Mouse (Mus musculus) embryonic facial prominence, embryonic 13.5 days (tissue): ENCODE results near the gene Thra. TPM values are rescaled to one million over a fixed set of nuclear protein-coding genes. Genes with fewer than 3 reads are reported as not detected.

ENCODE experiments used
- polyA plus RNA-seq: library from polyadenylated mRNA; unstranded; fragments of >200 nt; fragmentation: Nextera tagmentation; extraction: Ambion mirVana; gene quantifications from 2 replicates; pipeline ENCODE4 v1.2.1, GENCODE M21; 2015

Thra gene
- polyA plus RNA-seq, 1 experiment from 2014 or later = 46.5 TPM

Other genes starting within 250 kb of the Thra start
- gene Ikzf3, start 194.6 kb upstream of the Thra start, polyA plus RNA-seq = 0.27 and 0.58 TPM in 2 replicates
- not detected in 2 replicates for gene Zpbp2, start 189.5 kb upstream of the Thra start, polyA plus RNA-seq
- gene Ormdl3, start 153.3 kb upstream of the Thra start, polyA plus RNA-seq = 69.4 and 71.9 TPM in 2 replicates
- not detected in 2 replicates for gene Lrrc3c, start 142.3 kb upstream of the Thra start, polyA plus RNA-seq
- gene Gm12355, start 115.0 kb upstream of the Thra start, polyA plus RNA-seq = 0.80 and 4.0 TPM in 2 replicates
- not detected in 2 replicates for gene Gsdma3, start 114.3 kb upstream of the Thra start, polyA plus RNA-seq
- gene Gsdma2, start 93.9 kb upstream of the Thra start, polyA plus RNA-seq = not detected in 2 replicates
- gene Gsdma, start 76.3 kb upstream of the Thra start, polyA plus RNA-seq = 0.28 and 0.48 TPM in 2 replicates
- 196 and 207 TPM in 2 replicates for gene Psmd3, start 58.1 kb upstream of the Thra start, polyA plus RNA-seq
- gene Csf3, start 39.4 kb upstream of the Thra start, polyA plus RNA-seq = not detected in 2 replicates
- 63.8 and 65.0 TPM in 2 replicates for gene Med24, start 11.2 kb upstream of the Thra start, polyA plus RNA-seq
- gene Nr1d1, start 34.7 kb downstream of the Thra start, polyA plus RNA-seq = 1.4 and 1.5 TPM in 2 replicates
- gene Msl1, start 54.9 kb downstream of the Thra start, polyA plus RNA-seq = 31.5 and 33.0 TPM in 2 replicates
- 39.0 and 40.3 TPM in 2 replicates for gene Casc3, start 64.3 kb downstream of the Thra start, polyA plus RNA-seq
- gene Rapgefl1, start 96.1 kb downstream of the Thra start, polyA plus RNA-seq = 3.9 and 4.7 TPM in 2 replicates
- gene Wipf2, start 123.0 kb downstream of the Thra start, polyA plus RNA-seq = 6.3 and 6.8 TPM in 2 replicates
- gene Cdc6, start 167.2 kb downstream of the Thra start, polyA plus RNA-seq = 26.9 and 31.5 TPM in 2 replicates
- 39.4 and 44.7 TPM in 2 replicates for gene Rara, start 187.2 kb downstream of the Thra start, polyA plus RNA-seq
- 0.34 and 0.44 TPM in 2 replicates for gene Gjd3, start 242.4 kb downstream of the Thra start, polyA plus RNA-seq